Mouse (Mus musculus) heart, adult 2 months (tissue): ENCODE data around the gene C1ql1.

ENCODE experiments used
- CTCF ChIP-seq: fragments of 200-600 bp; IDR thresholded peaks from 2 replicates; pipeline ENCODE4 v1.8.1; 2022; ENCODE audit warnings: antibody characterized with exemption, mild to moderate bottlenecking, moderate library complexity
- POLR2A ChIP-seq: fragments of 200-500 bp; IDR thresholded peaks from 2 replicates; pipeline ENCODE4 v1.6.1; 2011; ENCODE audit warnings: mild to moderate bottlenecking, low read depth, low read length, control low read depth; ENCODE audit not compliant: insufficient read depth

GRCm38 (mm10) chr11:102971604-102972003 lies 25.1 kb upstream of the C1ql1 start:
- no peak for TF ChIP-seq POLR2A
- no peak for TF ChIP-seq CTCF
